ENCODE assay signal across 8 mouse cellular contexts in the genomic region with DNA sequence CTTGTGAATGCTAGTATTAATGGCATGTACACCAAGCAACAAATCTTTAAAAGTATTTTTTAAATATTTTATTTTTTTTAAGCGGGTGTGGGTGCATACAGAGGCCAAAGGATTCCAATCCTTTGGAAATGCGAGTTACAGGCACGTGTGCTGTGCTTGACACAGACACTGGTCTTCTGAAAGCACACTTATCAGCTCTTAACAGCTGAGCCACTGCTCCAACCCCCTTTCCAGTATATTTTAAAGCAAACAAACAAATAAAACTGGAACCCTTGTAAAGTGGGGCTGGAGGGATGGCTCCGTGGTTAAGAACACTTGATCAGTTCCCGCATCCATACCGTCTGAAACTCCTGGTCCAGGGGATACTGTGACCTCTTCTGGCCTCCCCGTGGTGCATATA. TPM values are rescaled to one million over a fixed set of nuclear protein-coding genes. Genes with fewer than 3 reads are reported as not detected.
A peak's percentile ranks its signal among the peaks of the same experiment; 100 is the strongest.
DNase-seq lines count a peak whose midpoint lies in the region; ATAC-seq and TF ChIP-seq lines count a peak whose summit lies in the region.

No protein-coding gene starts in this region.

- H3K4me3 ChIP-seq in lung, embryonic 14.5 days (ENCODE audit: low read depth, low read length) = peak overlapping the region; percentile 71
- peak overlapping the region; percentile 69 for H3K4me3 ChIP-seq in embryonic facial prominence, embryonic 13.5 days
- H3K4me3 ChIP-seq in intestine, embryonic 15.5 days (replicated peaks) = peak overlapping the region; percentile 73
- peak overlapping the region; percentile 62 for H3K4me3 ChIP-seq in neural tube, embryonic 14.5 days (ENCODE audit: low read depth, low read length)

- TF ChIP-seq CTCF in lung, embryonic 14.5 days (IDR thresholded peaks at IDR 0.05; ENCODE audit: low read depth) = no peak

- no peak for ATAC-seq in lung, embryonic 14.5 days (ENCODE audit: insufficient read depth)
- ATAC-seq in embryonic facial prominence, embryonic 13.5 days (ENCODE audit: insufficient number of reproducible peaks, insufficient read depth, low FRiP score, low TSS enrichment, low read depth) = no peak
- no peak for ATAC-seq in intestine, embryonic 15.5 days
- no peak for ATAC-seq in neural tube, embryonic 14.5 days (ENCODE audit: low read depth)

- no peaks in the 10 kb centered on the region for H3K27me3 ChIP-seq in lung, embryonic 14.5 days (ENCODE audit: insufficient read depth, low read length)
- H3K27me3 ChIP-seq in embryonic facial prominence, embryonic 13.5 days = no peaks in the 10 kb centered on the region
- H3K27me3 ChIP-seq in intestine, embryonic 15.5 days (replicated peaks) = no peaks in the 10 kb centered on the region
- H3K27me3 ChIP-seq in neural tube, embryonic 14.5 days (ENCODE audit: control insufficient read depth, insufficient read depth, low read length) = no peaks in the 10 kb centered on the region

- H3K27ac ChIP-seq in lung, embryonic 14.5 days (ENCODE audit: low read depth) = peak overlapping the region; percentile 97
- H3K27ac ChIP-seq in embryonic facial prominence, embryonic 13.5 days = peak overlapping the region; percentile 95
- peak overlapping the region; percentile 95 for H3K27ac ChIP-seq in intestine, embryonic 15.5 days
- H3K27ac ChIP-seq in neural tube, embryonic 14.5 days (ENCODE audit: low read depth, low read length) = peak overlapping the region; percentile 94; the same call in 1 of the 2 replicates

- H3K36me3 ChIP-seq in lung, embryonic 14.5 days (ENCODE audit: insufficient read depth) = no peaks in the 10 kb centered on the region
- H3K36me3 ChIP-seq in embryonic facial prominence, embryonic 13.5 days = no peaks in the 10 kb centered on the region
- H3K36me3 ChIP-seq in intestine, embryonic 15.5 days = no peaks in the 10 kb centered on the region
- H3K36me3 ChIP-seq in neural tube, embryonic 14.5 days (ENCODE audit: control insufficient read depth, insufficient read depth, low read length) = no peaks in the 10 kb centered on the region

- DNase-seq in lung, embryonic 14.5 days = peak; percentile 27
- no peak for DNase-seq in lung, postnatal 4 days
- no peak for DNase-seq in frontal cortex, postnatal 36 days (ENCODE audit: low spot score in 2 of 2)
- no peak for DNase-seq in frontal cortex, postnatal 25 days (ENCODE audit: low spot score in 2 of 2)
- no peak for DNase-seq in natural killer cell, adult 2 months (ENCODE audit: low spot score in 2 of 2)

- H3K4me1 ChIP-seq in lung, embryonic 14.5 days (ENCODE audit: insufficient read depth) = peaks cover 10% of the 10 kb centered on the region; the same call in 1 of the 2 replicates
- H3K4me1 ChIP-seq in embryonic facial prominence, embryonic 13.5 days = peaks cover 19% of the 10 kb centered on the region
- peaks cover 8% of the 10 kb centered on the region for H3K4me1 ChIP-seq in intestine, embryonic 15.5 days (replicated peaks)
- peaks cover 12% of the 10 kb centered on the region for H3K4me1 ChIP-seq in neural tube, embryonic 14.5 days (ENCODE audit: control insufficient read depth, insufficient read depth, low read length)

- H3K9ac ChIP-seq in lung, embryonic 14.5 days = peak overlapping the region; percentile 77
- peak overlapping the region; percentile 83 for H3K9ac ChIP-seq in embryonic facial prominence, embryonic 13.5 days
- peak overlapping the region; percentile 79 for H3K9ac ChIP-seq in intestine, embryonic 15.5 days
- H3K9ac ChIP-seq in neural tube, embryonic 14.5 days (replicated peaks; ENCODE audit: low read depth, low read length) = peak overlapping the region; percentile 70

- peak overlapping the region; percentile 93 for H3K4me2 ChIP-seq in lung, embryonic 14.5 days
- peak overlapping the region; percentile 88 for H3K4me2 ChIP-seq in embryonic facial prominence, embryonic 13.5 days
- H3K4me2 ChIP-seq in intestine, embryonic 15.5 days (replicated peaks) = peak overlapping the region; percentile 81
- H3K4me2 ChIP-seq in neural tube, embryonic 14.5 days (ENCODE audit: low read depth, low read length) = peak overlapping the region; percentile 71

- WGBS in lung, embryonic 14.5 days = 36% methylated on average over 7 of the region's 7 CpGs
- WGBS in embryonic facial prominence, embryonic 13.5 days = 54% methylated on average over 7 of the region's 7 CpGs
- 43% methylated on average over 7 of the region's 7 CpGs for WGBS in intestine, embryonic 15.5 days
- 58% methylated on average over 7 of the region's 7 CpGs for WGBS in neural tube, embryonic 14.5 days

- H3K9me3 ChIP-seq in lung, embryonic 14.5 days (ENCODE audit: low read depth, low read length) = no peaks in the 10 kb centered on the region
- no peaks in the 10 kb centered on the region for H3K9me3 ChIP-seq in embryonic facial prominence, embryonic 13.5 days
- no peaks in the 10 kb centered on the region for H3K9me3 ChIP-seq in intestine, embryonic 15.5 days
- H3K9me3 ChIP-seq in neural tube, embryonic 14.5 days (ENCODE audit: control insufficient read depth, low read length) = no peaks in the 10 kb centered on the region

RNA-seq across cellular contexts. Expression of a gene that starts 0.7 kb away (rescaled TPM):
- polyA plus RNA-seq in lung, embryonic 14.5 days (2014; fragmentation: Nextera tagmentation; extraction: Ambion mirVana) = 6.9 and 9.6 TPM in 2 replicates
- polyA plus RNA-seq in embryonic facial prominence, embryonic 13.5 days (2015; fragmentation: Nextera tagmentation; extraction: Ambion mirVana) = 12.6 and 13.0 TPM in 2 replicates
- polyA plus RNA-seq in intestine, embryonic 15.5 days (2015; fragmentation: Nextera tagmentation; extraction: Ambion mirVana) = 8.1 and 8.3 TPM in 2 replicates
- 11.6 and 14.0 TPM in 2 replicates for polyA plus RNA-seq in neural tube, embryonic 14.5 days (2014; fragmentation: Nextera tagmentation; extraction: Ambion mirVana)

RNA-seq across cellular contexts. Expression of a gene that starts 6.6 kb away (rescaled TPM):
- polyA plus RNA-seq in lung, embryonic 14.5 days (2014; fragmentation: Nextera tagmentation; extraction: Ambion mirVana) = 31.2 and 35.5 TPM in 2 replicates
- polyA plus RNA-seq in embryonic facial prominence, embryonic 13.5 days (2015; fragmentation: Nextera tagmentation; extraction: Ambion mirVana) = 29.1 and 36.9 TPM in 2 replicates
- 33.1 and 34.6 TPM in 2 replicates for polyA plus RNA-seq in intestine, embryonic 15.5 days (2015; fragmentation: Nextera tagmentation; extraction: Ambion mirVana)
- 16.7 and 17.5 TPM in 2 replicates for polyA plus RNA-seq in neural tube, embryonic 14.5 days (2014; fragmentation: Nextera tagmentation; extraction: Ambion mirVana)

RNA-seq across cellular contexts. Expression of a gene that starts 46.3 kb away (rescaled TPM):
- 4.8 and 6.4 TPM in 2 replicates for polyA plus RNA-seq in lung, embryonic 14.5 days (2014; fragmentation: Nextera tagmentation; extraction: Ambion mirVana)
- polyA plus RNA-seq in embryonic facial prominence, embryonic 13.5 days (2015; fragmentation: Nextera tagmentation; extraction: Ambion mirVana) = 4.4 and 5.2 TPM in 2 replicates
- 4.2 and 6.0 TPM in 2 replicates for polyA plus RNA-seq in intestine, embryonic 15.5 days (2015; fragmentation: Nextera tagmentation; extraction: Ambion mirVana)
- polyA plus RNA-seq in neural tube, embryonic 14.5 days (2014; fragmentation: Nextera tagmentation; extraction: Ambion mirVana) = 0.94 and 3.7 TPM in 2 replicates
